Mouse (Mus musculus) layer of hippocampus, adult 8-10 months (tissue): Measurements from ENCODE around the gene Abhd17c. TPM values are rescaled to one million over a fixed set of nuclear protein-coding genes. Genes with fewer than 3 reads are reported as not detected.
"Not testable (repeated sequence)": the region's sequence is repeated elsewhere in the genome, so short reads cannot be mapped to it uniquely, and the experiment has no call there.

Source experiments
- DNase-seq, 2 experiments: peaks; one replicate each; pipeline ENCODE4 v3.0.0; 2022; ENCODE audit warnings: low spot score in 2 of 2
- total RNA-seq, 4 experiments: library from RNA; stranded (reverse); gene quantifications; 2 replicates each; pipeline ENCODE4 v1.2.4; 2022

Gene Abhd17c
- total RNA-seq, 4 experiments from 2014 or later, result 48.1 to 51.8 (median 48.8) TPM

DNA sequence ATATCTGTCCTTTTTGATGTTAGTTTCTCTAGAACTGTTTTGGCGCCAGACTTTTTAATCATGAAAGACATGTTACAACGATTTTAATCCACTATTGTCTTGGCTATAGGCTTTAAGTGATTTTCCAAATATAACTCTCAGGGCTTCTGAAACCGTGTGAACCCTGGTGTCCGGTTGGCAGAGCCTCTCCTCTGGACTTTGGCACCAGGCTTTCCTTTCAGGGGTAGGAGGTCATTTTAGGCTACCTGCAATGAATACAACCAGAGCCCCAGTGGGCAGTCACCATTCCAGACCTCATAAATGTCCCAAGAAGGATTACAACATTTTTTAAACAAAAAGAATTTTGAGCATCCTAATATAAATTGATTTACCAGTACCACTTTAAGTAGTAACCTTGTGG, 1.1 kb upstream of the Abhd17c start:
- DNase-seq, result no peak

DNA sequence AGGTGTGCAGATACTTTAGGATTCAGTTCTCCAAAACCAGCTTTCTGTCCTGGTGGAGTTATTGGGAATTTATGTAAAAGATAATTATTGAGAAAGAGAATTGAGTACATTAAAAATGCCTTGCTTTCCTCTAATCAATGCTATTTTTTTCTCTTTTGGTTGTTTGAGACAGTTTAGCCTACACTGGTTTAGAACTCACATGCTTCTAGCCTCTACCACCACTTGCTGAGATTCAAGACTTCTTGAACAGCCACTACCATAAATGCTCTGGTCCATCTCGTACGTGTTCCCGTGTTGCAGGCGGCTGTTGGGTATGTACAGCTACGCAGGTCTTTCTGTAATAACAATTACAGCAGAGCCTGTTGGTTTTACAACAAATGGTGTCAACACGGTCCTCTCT, 681 bp upstream of the Abhd17c start:
- DNase-seq, result no peak

DNA sequence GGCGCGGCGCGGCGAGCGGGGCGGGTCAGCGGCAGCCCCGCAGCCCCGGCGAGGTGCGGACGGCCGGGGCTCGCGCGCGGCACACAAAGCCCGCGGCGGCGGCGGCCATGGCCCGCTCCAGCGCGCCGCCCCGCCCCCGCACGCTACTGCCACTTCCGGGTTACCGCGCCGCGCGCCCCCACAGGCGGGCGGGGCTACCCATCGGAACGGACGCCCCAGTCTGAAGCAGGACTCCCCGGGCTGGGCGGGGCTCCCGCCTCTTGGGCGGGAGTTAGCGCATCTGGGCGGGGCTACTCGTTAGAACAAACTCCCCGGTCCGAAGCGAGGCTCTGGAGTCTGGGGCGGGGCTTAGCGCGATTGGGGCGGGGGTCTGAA, 254 bp upstream of the Abhd17c start:
- peak; percentile 89 to 90 for DNase-seq

DNA sequence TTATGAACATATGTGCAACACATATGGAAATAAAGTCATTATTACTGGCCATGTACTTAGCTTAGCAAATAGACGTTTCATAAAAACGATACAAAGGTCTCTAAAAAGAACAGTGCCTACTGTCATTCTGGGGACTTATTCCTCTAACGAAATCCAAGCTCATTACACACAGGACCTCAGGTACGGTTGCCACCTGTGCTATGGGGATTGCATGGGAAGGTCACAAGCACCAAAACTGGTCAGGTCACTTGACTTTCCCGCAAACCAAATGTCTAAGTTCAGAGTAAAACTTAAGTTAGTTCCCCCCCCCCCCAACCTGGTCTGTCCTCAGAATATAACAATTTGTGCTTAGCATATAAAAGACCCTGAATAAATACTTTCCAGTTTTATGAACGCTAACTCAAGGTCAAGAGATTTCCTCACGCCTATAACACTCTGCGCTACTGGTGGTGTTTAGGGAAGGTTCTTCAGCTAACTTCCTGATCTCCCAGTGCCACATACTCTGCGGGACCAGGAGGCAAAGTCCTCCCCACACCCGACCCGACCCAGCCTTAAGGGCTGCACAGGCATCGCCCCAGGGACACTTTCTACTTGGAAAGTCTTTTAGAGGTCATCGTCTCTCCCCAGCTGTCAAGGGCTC, 1.2 kb downstream of the Abhd17c start:
- no peak for DNase-seq

DNA sequence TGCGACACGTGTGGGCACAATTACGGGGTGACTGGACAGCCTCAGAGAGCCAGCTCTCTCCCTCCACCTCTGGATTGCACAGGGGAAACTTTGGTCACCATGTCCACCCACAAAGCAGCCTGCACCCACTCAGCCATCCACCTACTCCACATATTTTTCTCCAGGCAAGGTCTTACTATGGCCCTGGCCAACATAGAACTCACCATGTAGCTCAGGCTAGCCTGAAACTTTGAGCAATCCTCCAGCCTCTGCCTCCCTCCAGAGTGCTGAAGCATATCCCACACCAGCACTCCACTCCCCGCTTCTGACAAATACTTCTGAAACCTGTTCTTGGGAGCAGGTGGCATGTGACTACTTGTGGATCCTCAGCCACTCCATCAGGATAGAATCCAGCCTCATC, 1.9 kb downstream of the Abhd17c start:
- no peak for DNase-seq

DNA sequence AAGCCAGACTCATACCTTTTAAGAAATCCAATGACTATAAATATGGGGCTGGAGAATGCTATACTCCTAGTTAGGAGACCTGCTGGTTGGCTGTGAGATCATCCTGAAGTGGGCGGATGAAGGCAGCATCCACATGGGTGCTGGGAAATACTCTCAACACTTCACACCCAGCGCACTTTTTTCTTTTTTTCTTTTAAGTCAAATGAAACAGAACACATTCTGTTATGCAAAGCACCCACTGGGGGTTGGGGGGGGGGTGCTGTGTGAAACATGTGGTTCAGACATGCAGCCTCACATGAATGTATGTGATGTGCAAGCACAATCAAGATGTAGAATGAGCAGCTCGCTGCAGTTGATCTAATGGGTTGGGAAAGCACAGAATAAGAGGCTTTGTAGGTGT, 2.8 kb downstream of the Abhd17c start:
- no peak for DNase-seq

DNA sequence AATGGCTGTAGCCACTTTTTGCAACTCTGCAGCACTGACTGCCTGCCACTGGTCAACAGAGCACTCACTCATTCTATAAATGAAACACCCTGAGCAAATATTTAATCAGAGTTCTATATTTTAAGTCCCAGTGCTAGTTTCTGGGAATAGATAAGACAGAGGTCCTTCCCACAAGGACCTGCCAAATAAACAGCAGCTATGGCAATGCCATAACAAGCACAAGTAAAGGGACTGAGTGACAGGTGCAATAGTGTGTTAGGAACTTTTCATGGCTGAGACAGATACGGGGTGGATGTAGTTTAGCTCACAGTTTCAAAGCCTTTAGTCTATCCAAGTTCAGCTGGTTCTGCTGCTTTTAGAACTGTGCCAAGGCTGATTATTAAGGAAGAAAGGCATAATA, 3.9 kb downstream of the Abhd17c start:
- DNase-seq, result no peak

DNA sequence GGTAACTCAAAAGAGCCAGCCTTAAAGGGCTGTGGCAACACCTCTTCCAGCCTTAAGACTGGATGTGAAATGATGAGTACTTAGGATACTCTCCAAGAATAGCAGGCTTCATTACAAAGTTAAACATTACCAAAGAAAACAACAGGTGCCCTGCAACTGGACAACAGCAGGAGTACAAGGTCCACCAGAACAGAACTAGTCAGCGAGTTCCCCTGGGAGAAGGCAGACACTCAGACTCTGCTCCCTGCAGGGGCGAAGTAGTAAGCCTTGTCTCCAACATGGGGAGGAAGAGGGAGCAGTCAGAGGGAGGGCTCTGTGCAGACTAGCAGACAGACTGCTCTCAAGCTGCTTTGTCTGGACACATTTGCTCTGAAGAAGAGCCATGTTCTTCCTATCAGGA, 6.1 kb downstream of the Abhd17c start:
- no peak for DNase-seq

DNA sequence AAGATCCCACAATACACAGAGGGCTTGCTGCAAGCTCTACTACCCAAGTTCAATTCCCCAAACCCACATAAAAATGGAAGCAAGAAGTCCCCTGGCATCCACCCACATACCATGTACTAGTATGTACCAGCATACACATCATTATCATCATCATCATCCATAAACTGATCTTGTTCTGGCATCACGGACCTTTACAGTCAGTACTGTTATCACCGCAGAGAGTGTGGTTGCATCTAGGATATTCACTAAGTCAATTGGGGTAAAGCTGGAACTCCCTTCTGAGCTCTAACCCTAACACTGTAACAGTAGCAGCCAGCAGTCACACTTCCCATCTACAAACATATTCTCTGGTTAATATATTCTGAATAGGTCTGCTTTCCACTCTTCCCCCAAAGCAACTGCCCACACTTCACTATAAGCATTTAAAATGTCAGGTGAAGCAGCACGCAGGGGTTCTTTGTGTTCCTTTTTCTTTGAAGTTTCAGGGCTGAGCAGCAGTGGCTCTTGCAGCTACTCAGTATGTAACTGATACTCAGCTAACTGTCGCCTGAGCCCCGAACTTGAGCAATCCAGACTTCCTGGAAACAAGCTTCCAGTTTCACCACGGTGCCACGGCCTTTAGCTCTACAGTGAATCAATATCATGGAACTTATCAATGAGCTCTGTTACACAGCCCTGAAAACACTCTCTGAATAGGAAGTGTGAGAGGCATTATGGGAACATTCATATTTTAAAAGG, 8.8 kb downstream of the Abhd17c start:
- DNase-seq, result no peak

DNA sequence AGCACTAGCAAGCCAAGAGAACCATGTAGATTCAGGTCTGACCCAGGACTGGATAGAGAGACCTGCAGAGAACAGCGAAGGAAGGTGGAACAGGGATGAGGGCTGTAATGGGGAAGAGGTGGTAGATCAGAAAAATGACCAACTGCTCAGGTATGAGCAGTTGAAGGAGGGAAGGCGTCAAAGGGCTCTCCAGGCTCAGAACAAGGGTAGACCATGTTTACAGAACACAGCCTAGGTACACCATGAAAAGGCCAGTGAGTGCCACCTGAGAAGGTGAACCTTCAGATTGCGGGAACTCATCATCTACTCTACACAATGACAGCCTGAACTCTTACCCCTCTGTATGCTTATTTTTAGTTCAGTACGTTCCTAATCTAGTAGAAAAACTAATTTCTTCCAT, 9.5 kb downstream of the Abhd17c start:
- no peak for DNase-seq

DNA sequence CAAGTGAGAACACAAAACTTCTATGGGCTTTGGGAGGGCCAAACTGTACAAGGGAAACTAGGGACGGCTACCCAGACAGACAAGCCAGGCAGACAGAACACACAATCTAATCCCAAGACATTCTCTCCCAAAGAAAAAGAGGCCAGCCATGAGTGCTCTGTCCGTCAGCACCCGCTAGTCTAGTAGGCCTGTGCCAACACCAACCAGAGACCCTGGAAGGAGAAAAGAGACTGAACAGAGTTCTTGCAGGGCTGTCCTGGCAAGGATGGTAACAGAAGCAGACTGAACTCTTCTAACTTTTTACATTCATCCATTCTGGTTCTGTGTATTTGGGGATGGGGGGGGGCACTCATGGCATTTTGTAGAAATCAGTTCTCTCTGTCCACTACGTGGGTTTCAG, 12.1 kb downstream of the Abhd17c start:
- DNase-seq, result no peak

DNA sequence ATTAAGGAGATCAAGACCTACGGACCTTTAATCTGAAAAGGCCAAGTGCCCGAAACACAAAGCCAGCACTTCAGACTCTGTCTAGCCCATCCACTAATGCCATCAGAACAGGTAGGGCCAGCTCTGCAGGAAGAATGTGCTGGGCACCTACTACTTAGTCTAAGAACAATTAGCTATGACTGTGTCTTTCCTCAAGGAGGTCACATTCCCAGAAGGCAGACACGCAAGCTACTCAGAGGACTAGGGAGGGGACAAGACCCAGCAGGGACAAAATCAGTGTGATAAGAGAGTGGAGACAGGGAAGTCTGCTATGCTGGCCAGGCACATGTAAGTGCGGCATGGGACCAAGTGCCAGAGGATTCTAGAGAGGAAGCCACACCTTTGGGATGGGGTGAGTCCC, 13.0 kb downstream of the Abhd17c start:
- no peak for DNase-seq

DNA sequence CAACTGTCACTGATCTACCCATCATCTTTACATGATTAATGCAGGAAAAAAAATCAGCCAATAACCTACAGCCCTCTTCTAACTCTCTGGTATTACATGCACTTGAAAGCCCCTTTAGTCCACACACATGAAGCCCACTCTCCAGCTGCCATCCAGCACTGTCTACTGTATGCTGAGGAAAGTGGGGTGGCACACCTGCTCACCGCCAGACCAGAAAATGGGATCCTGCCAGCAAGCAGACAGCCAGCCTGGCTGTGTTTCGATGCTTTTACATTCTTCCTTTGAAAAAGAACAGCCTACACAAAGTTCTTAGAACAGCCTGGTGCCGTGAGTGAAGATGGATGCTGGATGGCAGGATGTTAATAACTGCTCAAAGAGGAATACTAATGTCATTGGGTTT, 13.9 kb downstream of the Abhd17c start:
- peak; percentile 34 to 51 for DNase-seq

DNA sequence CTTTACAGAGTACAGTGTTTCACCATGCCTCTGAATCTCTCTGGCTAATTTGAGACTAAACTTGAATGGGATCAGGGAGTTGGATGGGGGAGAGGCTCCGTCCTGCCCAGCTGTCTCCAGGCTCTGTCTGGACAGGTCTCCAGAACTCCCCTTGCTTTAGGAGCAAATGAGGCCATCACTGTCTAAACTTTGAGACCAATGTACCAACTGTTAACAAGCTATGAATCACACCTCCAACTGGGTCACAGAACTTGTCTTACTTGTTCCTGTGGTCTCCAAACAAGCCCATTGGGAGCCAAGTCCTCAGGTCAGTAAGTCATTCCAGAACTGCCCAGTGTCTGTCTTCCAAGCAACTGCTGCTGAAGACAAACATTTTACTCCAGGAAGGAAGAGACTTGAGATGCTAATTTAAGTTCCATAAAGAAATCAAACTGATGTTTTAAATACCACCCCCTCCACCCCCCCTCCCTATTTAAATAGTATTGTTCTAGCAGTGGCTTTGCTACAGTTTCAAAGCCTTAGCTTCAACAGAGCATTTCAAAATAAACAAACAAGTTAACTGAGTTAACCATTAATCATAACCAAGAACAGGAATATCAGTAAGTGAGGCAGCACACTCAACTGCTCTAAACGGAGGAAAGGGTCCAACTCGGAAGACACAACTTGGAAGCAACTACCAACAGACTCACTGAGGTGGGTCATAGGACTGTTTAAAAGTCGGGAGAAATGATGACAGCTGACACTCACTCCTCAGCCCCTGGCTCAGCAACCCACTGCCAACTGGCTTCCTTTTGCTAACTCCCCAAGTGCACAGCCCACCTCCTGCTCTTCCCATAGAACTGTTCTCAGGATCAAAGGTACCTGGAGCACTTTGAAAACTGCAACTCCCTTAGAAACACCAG, 15.6 kb downstream of the Abhd17c start:
- no peak for DNase-seq

DNA sequence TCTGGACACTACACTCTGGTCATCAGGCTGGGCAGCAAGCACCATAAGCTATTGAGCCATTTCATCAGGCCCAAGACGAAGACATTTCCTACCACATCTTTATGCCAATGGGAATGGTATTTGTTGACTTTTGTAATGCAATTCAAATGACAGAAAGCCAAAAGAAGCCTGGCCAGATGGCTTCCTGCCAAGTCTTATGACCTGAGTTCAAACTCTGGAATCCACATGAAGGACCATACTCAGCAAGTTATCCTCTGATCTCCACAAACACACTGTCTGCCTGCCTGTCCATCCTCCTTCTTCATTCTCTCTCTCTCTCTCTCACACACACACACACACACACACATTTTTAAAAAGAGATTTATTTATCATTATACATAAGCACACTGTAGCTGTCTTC, 19.0 kb downstream of the Abhd17c start:
- no peak for DNase-seq

DNA sequence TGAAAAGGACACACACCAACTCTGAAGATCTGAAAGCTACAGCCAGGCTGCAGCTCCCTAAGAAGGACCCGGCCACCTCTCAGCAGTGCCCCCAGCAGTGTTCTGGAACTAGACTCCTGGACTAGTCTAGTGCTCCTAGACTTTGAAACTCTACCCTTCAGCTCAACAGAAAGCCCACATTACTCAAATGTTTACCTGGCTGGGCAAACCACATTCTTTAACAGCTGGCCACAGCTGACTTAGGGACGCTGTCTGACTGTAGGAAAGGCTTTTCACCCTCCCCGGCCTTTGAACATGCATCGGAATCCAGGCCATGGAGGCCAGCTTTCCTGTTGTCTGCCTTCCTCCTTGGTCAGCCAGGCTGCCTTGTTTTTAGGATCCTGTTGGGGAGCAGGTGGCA, 20.0 kb downstream of the Abhd17c start:
- DNase-seq, result no peak

DNA sequence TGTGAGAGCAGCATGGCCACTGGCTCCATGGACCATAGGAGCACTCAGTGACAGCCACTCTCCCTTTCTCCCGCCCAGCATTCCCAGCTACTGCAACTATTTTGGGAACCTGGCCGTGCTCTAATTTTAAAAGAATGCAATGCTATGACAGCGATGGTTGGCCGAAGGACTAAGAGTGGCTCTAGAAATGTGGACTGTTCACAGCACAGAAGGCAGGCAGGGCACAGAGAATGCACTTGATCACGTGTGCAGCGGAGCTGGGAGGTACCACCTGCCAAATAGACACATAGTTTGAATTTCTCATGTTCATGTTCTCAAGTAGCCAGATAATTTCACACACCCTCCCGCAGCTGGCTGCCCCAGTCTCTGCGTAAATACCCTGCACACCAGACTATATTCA, 23.0 kb downstream of the Abhd17c start:
- no peak for DNase-seq

DNA sequence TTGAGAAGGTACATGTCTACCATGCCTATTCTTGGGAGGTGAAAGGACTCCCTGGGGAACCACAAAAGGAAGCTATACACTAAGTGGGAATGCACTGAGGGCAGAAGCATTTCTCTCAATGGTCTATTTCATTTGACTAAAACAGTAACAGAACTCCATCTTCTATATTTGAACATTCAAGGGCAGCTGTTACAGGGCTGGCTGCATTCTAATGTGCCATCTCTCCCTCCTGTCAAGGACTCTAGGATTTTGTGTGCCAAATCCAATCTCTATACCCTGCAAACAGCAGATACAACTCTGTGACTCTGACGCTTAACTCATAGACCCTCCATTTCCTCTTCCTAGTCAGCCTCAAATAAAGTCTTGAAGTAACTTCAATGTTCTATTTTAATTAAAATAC, 26.0 kb downstream of the Abhd17c start:
- no peak for DNase-seq

DNA sequence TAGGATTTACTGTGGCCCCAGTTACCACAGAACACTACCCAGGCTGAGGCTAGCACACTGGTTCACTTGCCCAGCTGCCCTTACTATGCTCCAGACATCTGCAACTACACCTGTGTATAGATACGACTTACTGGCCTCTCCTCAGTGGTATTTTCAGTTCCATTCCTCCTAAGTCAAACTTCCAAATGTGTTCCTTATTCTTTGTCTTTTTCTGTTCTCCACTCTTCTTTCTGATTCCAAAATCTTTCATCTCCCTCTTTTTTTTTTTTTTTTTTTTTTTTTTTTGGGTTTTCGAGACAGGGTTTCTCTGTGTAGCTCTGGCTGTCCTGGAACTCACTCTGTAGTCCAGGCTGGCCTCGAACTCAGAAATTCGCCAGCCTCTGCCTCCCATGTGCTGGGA, 28.0 kb downstream of the Abhd17c start:
- DNase-seq, result not testable (repeated sequence)

DNA sequence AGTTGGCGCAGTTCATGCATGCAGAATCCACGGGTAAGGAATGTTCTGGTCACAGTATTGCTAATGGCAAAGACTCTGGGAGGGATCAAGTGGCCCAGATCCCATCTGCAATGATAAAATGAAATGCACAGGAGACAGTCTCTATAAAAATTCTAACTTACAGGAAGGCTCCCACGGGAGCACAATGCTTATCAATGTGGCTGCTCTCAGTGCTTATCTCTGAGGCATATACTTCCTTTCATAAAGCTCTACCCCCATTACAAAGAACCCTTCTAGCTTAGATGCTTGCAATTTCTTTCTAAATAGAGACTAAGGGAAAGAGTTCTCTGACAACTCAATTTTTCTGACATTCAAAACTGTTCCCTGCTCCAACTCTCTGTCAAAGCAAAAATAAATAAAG, 29.9 kb downstream of the Abhd17c start:
- DNase-seq, result no peak

DNA sequence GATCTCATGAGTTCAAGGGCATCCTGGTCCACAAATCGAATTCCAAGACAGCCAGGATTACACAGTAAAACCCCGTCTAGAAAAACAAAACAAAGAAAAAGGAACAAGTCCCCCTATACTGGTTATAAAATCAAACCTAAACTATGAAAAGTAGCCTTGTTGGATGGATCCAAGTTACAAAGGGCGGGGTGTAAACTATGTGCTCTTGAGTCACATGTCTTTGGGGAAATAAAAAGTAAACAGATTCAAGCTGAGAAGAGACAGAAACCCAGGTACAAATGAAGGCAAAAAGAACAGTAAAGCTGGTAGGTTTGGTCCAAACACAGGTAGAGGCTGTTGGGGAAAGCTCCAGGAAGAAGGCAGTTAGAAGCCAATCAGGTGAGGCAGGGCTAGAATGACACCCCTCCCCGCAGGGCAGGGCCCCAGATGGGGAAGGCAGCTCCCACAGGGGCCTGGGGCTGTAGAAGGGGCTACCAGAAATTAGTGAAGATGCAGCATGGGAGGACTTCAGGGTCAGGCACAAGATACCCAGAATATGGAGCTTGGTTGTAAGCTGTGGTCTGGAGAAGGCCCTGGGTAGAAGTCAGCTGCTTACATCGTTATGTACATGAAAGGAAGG, 31.4 kb downstream of the Abhd17c start:
- no peak for DNase-seq
